Mouse (Mus musculus) heart, postnatal 0 days (tissue): Measurements from ENCODE around the gene Afap1.
A peak's percentile ranks its signal among the peaks of the same experiment; 100 is the strongest.

ENCODE experiments used
- CTCF ChIP-seq: IDR thresholded peaks from 2 replicates; pipeline ENCODE4 v1.5.1; 2016; ENCODE audit warnings: antibody characterized with exemption, control low read depth, low read depth
- EP300 ChIP-seq: IDR thresholded peaks from 2 replicates; pipeline ENCODE4 v1.6.1; 2016; ENCODE audit warnings: antibody characterized with exemption, low read depth

DNA sequence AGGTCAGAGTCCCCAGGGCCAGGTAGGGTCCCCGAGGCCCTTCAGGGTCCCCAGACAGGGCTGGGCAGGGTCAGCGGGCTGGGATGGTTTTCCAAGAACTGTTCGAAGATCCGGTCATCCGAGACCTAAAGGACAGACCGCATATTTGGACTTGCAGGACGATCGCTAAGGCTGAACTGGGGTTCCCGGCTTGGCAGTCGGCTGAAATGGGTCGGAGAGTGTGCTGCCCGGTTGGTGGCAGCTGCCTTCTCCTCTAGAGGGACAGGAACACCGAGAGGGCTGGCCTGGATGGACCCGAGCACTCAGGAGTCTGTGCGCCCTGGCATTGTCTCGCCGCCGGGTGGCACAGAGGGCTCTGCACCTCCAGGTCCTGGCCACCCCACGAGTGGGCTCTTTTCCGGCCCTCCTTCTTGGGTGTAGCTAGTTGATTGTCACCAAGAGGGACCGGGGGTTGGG, 714 bp downstream of the Afap1 start:
- peak; percentile 55 for TF ChIP-seq CTCF
- TF ChIP-seq EP300, result no peak
